Mouse (Mus musculus): ENCODE results near the gene Coa5.

Coa5 gene

DNA sequence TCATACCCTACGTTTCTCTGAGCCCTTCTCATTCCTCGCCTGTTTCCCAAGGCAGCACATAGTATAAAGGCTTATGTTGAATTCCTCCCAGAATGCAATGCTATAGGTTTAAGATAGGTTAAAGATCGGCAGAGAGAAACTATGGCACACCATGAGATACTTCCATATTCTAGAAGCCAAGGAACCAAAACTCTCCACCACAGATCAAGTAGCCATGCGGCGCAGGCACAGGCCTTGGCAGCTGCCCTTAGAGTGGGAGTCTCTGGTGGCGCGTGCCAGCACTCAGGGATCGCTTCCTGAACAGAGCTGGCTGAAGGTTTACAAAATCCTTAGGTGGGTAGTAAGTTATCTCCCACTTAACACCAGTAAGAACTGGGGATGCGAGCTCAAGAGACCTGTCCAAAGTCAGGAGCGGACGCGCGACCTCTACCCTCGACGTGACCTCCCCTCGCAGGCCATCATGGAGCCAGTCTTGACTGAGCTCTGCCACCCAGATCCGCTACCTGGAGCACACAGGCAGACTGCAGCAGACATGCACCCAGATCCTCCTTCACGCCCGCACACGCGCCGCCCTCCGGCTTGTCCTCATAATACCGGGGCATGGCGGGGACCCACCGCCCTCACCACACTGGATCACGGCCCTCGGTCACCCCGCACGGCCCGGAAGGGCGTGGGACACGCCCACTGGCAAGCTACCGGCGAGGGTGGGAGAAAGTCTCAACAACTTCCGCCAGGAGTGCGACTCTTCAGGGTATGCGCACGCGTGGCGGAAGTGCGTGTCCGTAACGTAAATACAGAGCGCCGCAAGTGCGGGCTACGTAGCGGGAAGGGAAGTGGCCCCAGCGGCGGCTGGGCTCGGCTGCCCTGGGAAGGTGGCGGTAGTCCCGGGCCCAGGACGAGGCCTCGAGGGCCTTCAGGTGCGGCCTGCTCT lies at the start of gene Coa5, which contains the start of gene Unc50:
Gene Coa5, minus strand, starts transcription at position 738 of the 931 bp plus-strand sequence.
Gene Unc50, plus strand, starts transcription at position 774 of the 931 bp plus-strand sequence.
- DNase-seq, result peak; percentile 92

DNA sequence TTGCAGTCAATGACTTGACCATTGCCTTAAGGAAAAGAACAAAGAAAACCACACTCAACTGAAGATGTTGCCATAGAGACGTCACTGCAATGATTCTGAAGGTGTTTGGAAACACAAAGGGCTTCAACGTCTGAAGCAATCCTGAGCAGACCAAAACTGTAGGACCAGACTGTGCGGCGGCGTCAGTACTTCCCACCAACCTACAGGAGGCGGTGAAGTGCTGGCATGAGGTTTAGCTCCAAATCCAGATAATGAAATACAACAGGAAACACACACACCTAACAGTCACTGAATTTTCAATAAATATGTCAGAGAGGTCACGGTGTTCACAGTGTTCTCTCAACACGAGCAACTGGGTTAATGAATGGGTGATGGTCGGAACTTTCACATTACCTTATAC lies 49.2 kb upstream of the Coa5 start:
- peak; percentile 80 for DNase-seq

- peak; percentile 52 for DNase-seq
Observed at GRCm38 (mm10) chr1:37478416-37478815, 48.5 kb upstream of the Coa5 start.

- DNase-seq, result peak; percentile 45
Observed at GRCm38 (mm10) chr1:37477928-37478327, 48.0 kb upstream of the Coa5 start.

GRCm38 (mm10) chr1:37477250-37477649 lies 47.3 kb upstream of the Coa5 start:
- peak; percentile 32 for DNase-seq

DNA sequence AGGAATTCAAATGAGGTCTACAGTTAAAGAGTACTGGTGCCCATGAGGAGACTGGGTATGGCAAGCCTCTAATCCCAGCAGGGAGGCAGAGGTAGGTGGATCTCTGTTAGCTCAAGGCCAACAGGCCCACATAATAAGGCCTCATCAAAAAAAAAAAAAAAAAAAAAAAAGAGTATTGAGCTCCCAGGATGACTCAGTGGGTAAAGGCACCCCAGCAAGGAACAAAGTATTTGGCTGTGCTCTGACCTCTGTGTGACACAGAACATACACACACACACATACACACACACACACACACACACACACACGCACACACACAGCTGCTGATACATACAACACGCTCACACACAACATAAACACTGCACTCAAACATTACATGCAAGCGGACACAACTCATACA lies 45.4 kb upstream of the Coa5 start:
- no peak for DNase-seq

DNA sequence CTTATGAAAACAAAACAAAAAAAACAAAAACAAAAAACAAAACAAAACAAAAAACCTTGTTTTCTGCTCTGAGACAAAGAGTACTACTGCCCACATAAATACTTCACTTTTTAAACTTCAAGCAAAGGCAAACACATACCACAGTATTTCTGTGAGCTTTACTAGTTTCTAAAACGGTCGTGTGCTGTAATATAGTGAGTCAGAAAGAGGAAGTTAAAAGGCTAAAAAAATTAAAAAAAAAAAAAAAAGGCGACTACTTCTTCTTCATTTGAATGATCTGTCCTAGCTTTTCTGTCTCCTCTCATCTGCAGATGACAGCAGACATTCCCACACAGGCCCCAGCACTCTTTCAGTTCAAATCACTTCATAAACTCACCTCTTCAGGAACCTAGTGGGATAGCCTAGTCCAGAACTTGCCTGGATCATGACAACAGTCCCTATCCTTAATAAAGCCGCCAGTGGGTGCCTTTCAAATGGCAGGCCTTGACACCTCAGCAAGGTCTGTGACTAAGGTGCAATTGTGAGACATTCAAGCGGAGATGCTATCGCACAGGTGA lies 44.8 kb upstream of the Coa5 start:
- DNase-seq, result no peak

DNA sequence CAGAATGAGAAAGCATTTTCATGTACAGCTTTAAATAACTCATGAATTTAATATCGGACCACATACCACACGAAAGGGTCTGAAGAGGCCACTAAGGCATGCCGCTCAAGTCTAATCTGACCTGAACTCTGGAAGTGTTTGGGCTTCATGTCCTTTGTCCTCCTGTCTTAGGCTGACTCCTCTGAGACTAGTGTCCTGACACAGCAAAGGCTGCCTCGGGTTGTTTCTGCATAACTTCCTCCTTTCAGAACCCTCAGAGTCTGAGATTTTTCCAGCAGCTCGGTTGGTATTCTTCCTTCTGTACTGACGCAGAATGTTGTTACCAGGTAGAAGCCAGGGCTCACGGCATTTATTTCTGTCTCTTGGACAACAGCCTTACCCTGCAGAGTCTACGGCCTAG lies 44.1 kb upstream of the Coa5 start:
- peak; percentile 44 for DNase-seq

DNA sequence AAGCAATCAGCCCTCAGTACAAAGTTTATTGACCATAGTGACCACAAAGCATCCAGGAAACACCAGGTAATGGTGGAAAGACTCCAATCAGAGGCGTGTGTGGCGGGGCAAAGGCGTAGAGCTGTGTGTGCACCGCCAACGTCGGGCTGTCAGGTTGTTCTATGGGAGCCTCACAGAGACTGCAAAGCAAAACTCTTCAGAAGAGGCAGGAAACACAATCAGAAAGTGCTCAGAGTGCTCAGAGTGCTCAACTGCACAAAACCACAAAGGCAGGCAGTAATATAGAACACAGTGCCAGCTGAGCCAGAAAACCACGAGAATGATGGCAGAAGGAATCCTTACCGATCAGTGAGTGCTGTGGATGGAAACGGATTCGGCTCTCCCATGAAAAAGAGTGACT lies 43.3 kb upstream of the Coa5 start:
- peak; percentile 73 for DNase-seq

GRCm38 (mm10) chr1:37471179-37472148 lies 41.6 kb upstream of the Coa5 start:
- peak; percentile 69 for DNase-seq

GRCm38 (mm10) chr1:37469007-37469406 lies 39.1 kb upstream of the Coa5 start:
- peak; percentile 19 for DNase-seq

- no peak for DNase-seq
Observed at GRCm38 (mm10) chr1:37467806-37468205, 37.9 kb upstream of the Coa5 start.

- no peak for DNase-seq
Observed at GRCm38 (mm10) chr1:37466322-37466995, 36.6 kb upstream of the Coa5 start.

DNA sequence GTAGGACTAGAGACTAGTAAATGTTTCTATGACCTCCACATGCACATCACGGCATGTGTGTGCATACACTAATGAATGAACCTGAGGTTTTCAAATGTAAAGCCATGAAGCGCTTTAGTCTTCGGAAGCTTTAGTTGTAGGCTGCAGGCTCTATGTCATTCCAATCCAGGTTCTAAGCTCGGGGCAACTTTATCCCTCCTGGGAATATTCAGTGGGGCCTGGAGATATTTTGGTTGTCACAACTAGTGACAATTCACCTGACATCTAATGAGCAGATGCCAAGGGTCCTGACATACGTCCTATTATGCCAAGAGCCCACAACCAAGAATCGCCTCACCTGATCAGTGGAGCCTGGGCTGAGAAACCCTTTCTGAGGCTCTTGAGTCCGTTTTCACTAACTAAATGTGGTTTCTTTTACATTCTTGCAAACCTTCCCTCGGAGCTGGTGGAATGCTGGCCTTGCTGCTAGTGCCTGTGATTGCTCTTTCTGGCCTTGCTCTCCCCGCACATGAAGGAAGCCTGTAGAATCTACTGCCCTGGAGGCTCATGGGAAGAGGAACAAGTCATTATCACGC lies 35.1 kb upstream of the Coa5 start:
- DNase-seq, result no peak

DNA sequence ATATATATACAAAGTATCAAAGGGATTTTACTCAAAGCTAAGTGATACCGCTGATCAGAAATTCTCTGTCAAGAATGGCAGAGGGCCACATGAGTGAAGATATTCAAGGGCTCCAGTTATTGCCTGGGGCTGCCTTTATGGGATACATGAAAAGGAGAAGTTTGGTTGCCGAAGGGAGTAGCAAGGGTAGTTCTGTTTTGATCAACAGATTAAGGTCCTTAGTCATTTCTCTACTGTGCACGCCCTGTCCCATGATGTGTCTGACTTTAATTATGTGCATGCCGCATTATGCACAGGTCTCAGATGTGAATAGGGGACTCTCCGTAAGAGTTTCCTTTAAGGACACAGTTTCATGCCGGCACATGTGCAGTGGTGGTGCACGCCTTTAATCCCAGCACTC lies 27.6 kb upstream of the Coa5 start:
- DNase-seq, result no peak

DNA sequence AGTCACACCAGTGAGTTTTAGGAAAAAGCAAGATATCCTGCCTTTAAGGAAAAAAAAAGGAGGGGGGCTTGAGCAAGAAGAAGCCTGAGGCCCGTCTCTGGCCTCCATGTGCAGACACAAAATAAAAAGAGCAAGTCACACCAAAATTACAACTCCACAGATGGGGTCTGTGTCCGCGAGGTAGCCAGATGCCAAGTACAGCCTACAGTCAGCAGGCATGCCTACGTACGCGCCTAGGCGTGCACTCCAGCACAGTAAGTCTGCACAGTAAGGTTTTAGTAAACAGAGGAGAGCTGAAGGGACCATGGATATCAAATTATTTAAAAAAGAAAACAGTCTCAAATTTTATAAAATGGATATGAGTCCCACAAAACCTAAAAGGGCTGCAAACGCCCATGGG lies 21.4 kb upstream of the Coa5 start:
- no peak for DNase-seq

DNA sequence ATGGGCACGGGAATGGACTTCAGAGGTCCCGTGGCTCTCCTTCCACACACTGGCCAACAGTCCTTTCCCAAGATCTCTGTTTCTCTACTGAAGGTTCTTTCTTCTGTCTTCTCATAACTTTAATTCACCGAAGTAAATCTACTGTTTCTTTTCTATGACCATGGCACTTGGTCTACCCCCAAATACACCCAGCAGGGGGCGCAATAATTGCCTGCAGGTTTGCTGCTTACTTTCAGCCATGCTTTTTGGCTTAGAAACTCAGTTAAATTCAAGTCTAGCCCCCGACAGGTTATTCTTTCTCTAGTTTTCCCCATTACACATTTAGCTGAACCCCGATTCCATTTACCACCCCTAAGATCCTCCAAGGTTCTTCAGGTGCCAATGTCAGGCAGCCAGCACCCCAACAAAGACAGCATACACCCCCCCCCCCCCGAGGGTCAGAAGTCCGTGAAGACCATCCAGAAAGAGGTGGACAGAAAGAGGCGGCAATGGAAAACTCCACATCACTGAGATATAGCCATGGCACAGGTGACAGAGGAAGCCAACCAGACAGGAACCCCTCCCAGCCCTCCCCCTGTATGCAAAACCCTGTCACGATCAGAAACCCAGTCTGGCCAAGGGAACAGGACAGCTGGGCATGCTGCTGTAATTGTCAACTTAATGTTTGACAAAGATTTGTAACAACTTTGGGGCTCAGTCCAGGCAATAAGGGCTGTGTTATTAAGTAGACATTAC lies 18.6 kb upstream of the Coa5 start:
- peak; percentile 76 for DNase-seq

DNA sequence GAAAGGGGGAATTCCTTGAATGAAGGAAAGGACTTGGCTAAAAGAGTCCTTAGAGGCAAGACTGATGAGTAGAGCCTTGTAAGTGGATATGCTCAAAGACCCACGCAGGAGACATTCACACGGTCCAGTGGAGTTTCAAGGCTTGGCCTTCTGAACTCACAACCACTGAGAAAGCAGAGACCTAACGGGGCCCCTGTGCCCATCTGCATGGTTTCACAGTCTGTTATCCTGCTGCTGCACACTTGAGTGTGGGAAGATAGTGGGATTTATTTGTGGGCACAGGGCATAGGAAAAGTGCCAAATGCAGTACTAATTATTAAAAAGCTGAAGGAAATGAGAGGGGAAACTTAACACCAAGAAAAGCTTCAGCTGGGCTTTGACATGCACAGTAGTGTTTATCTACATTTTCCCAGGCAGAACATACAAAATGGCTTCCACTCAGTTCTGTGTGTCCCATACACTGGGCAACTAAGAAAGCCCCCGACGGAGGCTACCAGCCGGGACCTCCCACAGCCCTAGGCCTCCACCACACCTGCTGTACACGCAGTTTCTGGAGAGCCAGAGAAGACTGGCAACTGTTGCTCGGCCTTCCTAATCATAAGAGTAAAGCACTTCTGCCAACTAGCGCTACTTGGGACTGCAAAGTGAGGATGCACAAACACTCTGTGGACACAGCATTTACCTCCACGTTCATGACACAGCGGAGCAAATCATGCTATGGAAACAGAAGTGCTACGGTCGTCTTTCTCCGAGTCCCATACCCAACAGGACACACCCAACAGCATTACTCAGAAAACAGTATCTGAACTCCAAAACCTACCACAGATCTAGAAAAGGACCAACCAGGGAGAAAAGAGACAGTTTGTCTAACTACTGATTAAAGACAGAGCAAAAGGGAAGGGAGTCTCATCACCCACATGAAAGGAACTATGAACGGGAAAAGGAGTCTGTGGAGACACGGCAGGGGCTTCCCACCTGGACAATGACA lies 13.2 kb upstream of the Coa5 start:
- DNase-seq, result no peak

DNA sequence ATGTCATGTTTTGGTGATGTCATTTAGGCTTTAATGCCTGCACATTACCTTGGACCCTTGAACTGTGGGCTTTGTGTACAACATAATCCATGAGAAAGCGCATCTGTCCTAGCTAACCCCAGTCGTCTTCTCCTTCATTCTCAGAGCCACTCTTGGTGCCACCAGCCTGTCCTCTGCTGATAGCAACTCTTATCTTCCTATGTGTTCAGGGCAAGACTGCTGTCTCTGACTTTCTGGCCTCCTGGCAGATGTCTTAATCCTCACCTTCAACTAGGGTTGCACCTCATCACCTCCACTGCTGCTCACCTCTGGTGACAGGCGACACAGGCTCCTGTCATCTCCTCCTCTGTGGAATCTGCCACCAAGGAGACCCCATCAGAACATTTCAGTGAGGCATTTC lies 6.5 kb upstream of the Coa5 start:
- DNase-seq, result no peak

GRCm38 (mm10) chr1:37430297-37430840 lies 466 bp upstream of the Coa5 start:
- DNase-seq, result no peak

Measured in thymus, postnatal 25 days (tissue).